Mouse (Mus musculus) lung, adult 2 months (tissue): ENCODE measurements around the gene Plscr3. TPM values are rescaled to one million over a fixed set of nuclear protein-coding genes. Genes with fewer than 3 reads are reported as not detected.

Experiments
- DNase-seq: peaks from one replicate; pipeline ENCODE4 v3.0.0; 2022
- H3K4me1 ChIP-seq: fragments of 200-500 bp; 2 replicates; pipeline ENCODE4 v1.6.1; 2011; ENCODE audit warnings: low read length; ENCODE audit not compliant: control insufficient read depth, insufficient read depth
- H3K4me3 ChIP-seq: fragments of 200-500 bp; replicated peaks from 2 replicates; pipeline ENCODE3; 2011; ENCODE audit warnings: low read depth, mild to moderate bottlenecking, control low read depth, low read length; ENCODE audit errors: extremely low read depth
- CTCF ChIP-seq: fragments of 200-500 bp; IDR thresholded peaks from 2 replicates; pipeline ENCODE4 v1.5.1; 2011; ENCODE audit warnings: mild to moderate bottlenecking, low read length, control low read depth; ENCODE audit not compliant: insufficient read depth
- POLR2A ChIP-seq: fragments of 200-500 bp; IDR thresholded peaks from 2 replicates; pipeline ENCODE4 v1.6.1; 2011; ENCODE audit warnings: low read depth, mild to moderate bottlenecking, control low read depth, low read length, borderline replicate concordance; ENCODE audit errors: extremely low read depth
- WGBS: fragments of 180-500 bp; shearing (Covaris S2); methylation state at CpG from one replicate; pipeline ENCODE4 v1.1.7; 2018; 5-methylcytosine and 5-hydroxymethylcytosine counted together
- polyA plus RNA-seq: library from polyadenylated mRNA; depleted of rRNA; stranded (reverse); fragments of >200 nt; gene quantifications from 2 replicates; pipeline ENCODE4 v1.2.3, GENCODE M21; 2012

The Plscr3 gene
- polyA plus RNA-seq, 1 experiment, result 225 TPM

GRCm38 (mm10) chr11:69822080-69822479 is 24.1 kb upstream of the Plscr3 start, which contains the start of gene Spem1:
Spem1 (minus strand) TSS chr11:69822180.
- Histone ChIP-seq H3K4me1 (no peaks in the 10 kb centered on the region), H3K4me3 (no peak within 1 kb of the TSS)
- DNase-seq, result no peak
- TF ChIP-seq CTCF (no peak), POLR2A (no peak)
- WGBS, result 92% methylated on average over 3 of the region's 3 CpGs

- 66% methylated on average over 2 of the region's 2 CpGs for WGBS
- TF ChIP-seq CTCF (no peak), POLR2A (no peak)
- DNase-seq, result no peak
- no peaks in the 10 kb centered on the region for H3K4me1 ChIP-seq
- no peak overlapping the region for H3K4me3 ChIP-seq
Observed at GRCm38 (mm10) chr11:69823456-69823855, 22.7 kb upstream of the Plscr3 start.

DNA sequence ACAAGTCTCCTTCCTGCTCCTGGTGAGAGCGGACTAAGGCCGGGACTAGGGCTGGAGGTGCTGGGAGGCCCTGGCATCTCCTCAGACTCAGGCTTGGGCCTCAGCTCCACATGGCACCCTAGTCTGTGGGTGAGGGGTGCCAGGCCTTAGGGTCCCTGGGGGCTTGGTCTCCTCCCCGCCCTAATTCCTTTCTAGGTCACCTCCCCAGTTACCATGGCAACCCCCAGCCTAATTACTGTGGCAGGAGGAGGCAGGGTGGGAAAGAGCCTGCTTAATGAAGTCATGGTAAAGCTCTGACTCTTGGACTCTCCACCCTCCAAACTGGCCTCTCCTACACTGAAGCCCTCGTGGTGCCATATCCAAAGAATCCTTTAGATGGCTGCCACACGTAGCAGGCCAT is 17.3 kb upstream of the Plscr3 start:
- 78% methylated on average over 5 of the region's 5 CpGs for WGBS
- Histone ChIP-seq H3K4me3 (no peak overlapping the region), H3K4me1 (no peaks in the 10 kb centered on the region)
- no peak for DNase-seq
- TF ChIP-seq CTCF (no peak), POLR2A (no peak)

GRCm38 (mm10) chr11:69833554-69833953 is 12.6 kb upstream of the Plscr3 start:
- no peak overlapping the region for H3K4me3 ChIP-seq
- 69% methylated on average over 8 of the region's 8 CpGs for WGBS
- TF ChIP-seq POLR2A (no peak), CTCF (no peak)

GRCm38 (mm10) chr11:69834001-69834549 is 12.1 kb upstream of the Plscr3 start:
- 27% methylated on average over 46 of the region's 48 CpGs for WGBS
- 0 out of 2 replicates have a peak, but pooled peaks cover 2% of the 10 kb centered on the region for H3K4me1 ChIP-seq
- TF ChIP-seq CTCF (no peak), POLR2A (no peak)
- H3K4me3 ChIP-seq, result no peak overlapping the region
- peak; percentile 39 for DNase-seq

More at GRCm38 (mm10) chr11:69833554-69833953, 12.6 kb upstream of the Plscr3 start:
- no peak for DNase-seq
- 0 out of 2 replicates have a peak, but pooled peaks cover 2% of the 10 kb centered on the region for H3K4me1 ChIP-seq

DNA sequence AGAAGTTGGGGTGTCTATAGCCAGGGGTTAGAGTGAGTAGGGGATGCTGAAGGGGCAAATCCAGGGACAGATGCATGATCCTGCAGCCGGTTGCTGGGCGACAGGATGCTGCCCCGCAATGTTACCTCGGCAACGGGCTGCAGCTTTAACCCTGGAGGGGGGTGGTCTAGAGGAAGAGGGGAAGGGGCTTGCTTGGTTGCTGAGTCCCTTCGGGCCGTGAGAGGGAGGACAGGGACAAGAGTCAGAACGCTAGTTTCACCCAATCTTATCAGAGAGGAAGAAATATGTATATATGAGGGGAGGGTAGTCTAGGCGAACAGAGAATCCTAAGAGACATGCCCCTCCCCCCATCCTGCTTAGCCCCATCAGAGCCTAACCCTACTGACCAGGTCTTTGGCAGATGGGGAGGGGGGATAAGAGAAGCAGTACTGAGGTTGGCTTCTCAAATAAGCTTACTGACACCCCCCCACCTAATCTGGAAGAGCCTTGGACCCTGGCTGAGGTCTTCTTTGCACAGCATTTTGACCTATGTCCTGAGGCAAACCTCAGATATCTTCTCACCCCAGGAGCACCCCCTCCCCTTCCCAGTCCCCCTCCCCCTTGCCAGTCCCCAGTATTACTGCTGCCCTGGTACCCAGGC is 10.7 kb upstream of the Plscr3 start:
- 54% methylated on average over 9 of the region's 9 CpGs for WGBS
- Histone ChIP-seq H3K4me3 (no peak overlapping the region), H3K4me1 (0 out of 2 replicates have a peak, but pooled peaks cover 2% of the 10 kb centered on the region)
- no peak for DNase-seq
- TF ChIP-seq POLR2A (no peak), CTCF (no peak)

DNA sequence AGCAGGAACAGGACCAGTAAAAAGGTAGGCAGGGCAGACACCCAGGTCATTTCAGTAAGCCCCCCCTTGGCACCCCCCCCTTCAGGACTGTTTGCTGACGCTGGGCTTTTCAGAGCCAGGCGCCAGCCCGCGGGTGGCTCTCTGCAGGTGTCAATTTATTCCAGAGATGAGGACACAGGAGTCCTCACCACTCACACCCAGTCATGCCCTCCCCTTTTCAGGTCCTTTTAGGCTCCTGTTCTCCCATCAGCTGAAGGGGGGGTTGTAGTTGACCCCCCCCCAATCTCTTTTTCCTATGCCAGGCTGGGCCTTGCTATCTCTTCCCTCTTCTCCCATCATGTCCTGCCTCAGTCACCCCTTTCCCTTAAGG is 10.2 kb upstream of the Plscr3 start:
- TF ChIP-seq CTCF (no peak), POLR2A (no peak)
- WGBS, result 36% methylated on average over 4 of the region's 4 CpGs
- DNase-seq, result no peak
- no peak overlapping the region for H3K4me3 ChIP-seq
- 0 out of 2 replicates have a peak, but pooled peaks cover 2% of the 10 kb centered on the region for H3K4me1 ChIP-seq

- DNase-seq, result no peak
- Histone ChIP-seq H3K4me1 (0 out of 2 replicates have a peak, but pooled peaks cover 2% of the 10 kb centered on the region), H3K4me3 (peak overlapping the region; percentile 66)
- TF ChIP-seq POLR2A (no peak), CTCF (no peak)
- WGBS, result 4% methylated on average over 51 of the region's 52 CpGs
Observed at GRCm38 (mm10) chr11:69836703-69837576, 9.2 kb upstream of the Plscr3 start.

DNA sequence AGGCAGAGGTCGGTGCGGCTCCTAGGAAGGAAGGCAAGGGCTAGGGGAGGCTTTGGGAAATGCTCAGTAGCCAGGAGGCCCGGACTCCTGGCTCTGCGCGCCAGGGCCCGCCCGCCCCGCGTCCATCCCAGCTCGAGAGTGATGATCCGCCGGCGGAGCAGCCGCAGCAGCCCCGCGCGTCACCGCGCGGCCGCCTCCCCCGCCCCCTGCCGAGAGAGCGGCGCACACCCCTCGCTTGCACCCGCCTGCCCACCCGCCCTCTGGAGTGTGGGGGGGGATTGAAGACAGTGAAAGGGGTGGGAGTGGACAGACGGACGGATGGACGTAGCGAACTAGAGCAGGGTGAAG is 8.6 kb upstream of the Plscr3 start, which contains the start of gene Nlgn2:
Nlgn2 (minus strand) TSS at position 181 of the 348 bp plus-strand sequence.
- DNase-seq, result no peak
- TF ChIP-seq CTCF, result no peak
- TF ChIP-seq POLR2A, result no peak
- WGBS, result under 1% methylated on average over 32 of the region's 32 CpGs
- 0 out of 2 replicates have a peak, but pooled peaks cover 2% of the 10 kb centered on the region for H3K4me1 ChIP-seq
- peak within 1 kb of the TSS; percentile 99 for H3K4me3 ChIP-seq
